Mouse (Mus musculus): ENCODE results near the gene Map3k12. TPM values are rescaled to one million over a fixed set of nuclear protein-coding genes. Genes with fewer than 3 reads are reported as not detected.
A peak's percentile ranks its signal among the peaks of the same experiment; 100 is the strongest.

The Map3k12 gene
- polyA plus RNA-seq, 1 experiment from 2014 or later, result 3.1 TPM

DNA sequence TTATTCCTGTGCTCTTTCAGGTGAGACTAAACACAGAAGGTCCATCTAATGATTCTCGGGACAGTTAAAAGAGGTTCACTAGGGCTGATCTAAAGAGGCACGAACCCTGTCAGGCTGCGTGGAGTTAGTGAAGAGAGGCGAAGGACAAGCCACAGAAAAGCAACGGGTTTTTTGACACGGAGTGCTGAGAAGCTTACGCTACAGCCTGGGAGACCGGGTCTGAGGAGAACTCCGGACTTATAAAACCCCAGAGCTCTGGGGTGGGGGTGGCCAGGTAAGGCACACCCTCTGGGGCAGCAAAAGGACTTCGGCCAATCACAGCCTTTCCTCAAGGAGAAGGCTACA, 739 bp upstream of the Map3k12 start:
- H3K27ac ChIP-seq (ENCODE audit: low read depth, low read length), result peak overlapping the region; percentile 46; the same call in 1 of the 2 replicates
- WGBS, result under 1% methylated on average over 10 of the region's 10 CpGs
- H3K36me3 ChIP-seq (ENCODE audit: control insufficient read depth, insufficient read depth), result peaks cover 10% of the 10 kb centered on the region
- H3K4me2 ChIP-seq (replicated peaks; ENCODE audit: low read depth), result peak overlapping the region; percentile 79
- no peak for ATAC-seq
- H3K9ac ChIP-seq (ENCODE audit: low read depth, low read length), result peak overlapping the region; percentile 5; the same call in 1 of the 2 replicates
- H3K9me3 ChIP-seq (ENCODE audit: control insufficient read depth), result no peaks in the 10 kb centered on the region
- no peak for TF ChIP-seq CTCF (IDR thresholded peaks at IDR 0.05; ENCODE audit: low read depth)
- H3K4me1 ChIP-seq (replicated peaks; ENCODE audit: control insufficient read depth, insufficient read depth, low read length), result no peaks in the 10 kb centered on the region
- H3K4me3 ChIP-seq (ENCODE audit: low read depth, low read length), result peak overlapping the region; percentile 65
- no peaks in the 10 kb centered on the region for H3K27me3 ChIP-seq (replicated peaks; ENCODE audit: control insufficient read depth, insufficient read depth, low read length)

DNA sequence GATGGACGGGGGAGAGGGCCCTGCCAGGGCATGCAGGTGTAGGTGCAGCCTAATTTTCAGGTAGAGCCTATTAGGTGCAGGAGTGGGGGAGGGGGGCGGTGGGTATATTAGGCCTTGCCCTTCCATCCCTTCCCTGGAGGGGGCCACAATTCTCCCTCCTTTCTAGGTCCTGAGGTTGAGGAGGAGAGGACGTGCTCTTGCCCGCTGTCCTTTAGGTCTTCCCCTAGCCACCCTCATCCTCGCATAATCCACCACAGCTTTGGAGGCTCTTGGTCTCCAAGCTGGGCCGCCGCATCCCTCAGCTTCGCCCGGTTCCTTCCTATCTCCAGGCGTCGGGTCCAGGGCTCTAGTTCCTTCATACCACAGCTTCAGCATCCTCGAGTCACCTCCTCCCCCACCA, 571 bp downstream of the Map3k12 start:
- Histone ChIP-seq H3K4me2 (replicated peaks; ENCODE audit: low read depth) (peak overlapping the region; percentile 79), H3K36me3 (ENCODE audit: control insufficient read depth, insufficient read depth) (no peaks in the 10 kb centered on the region; the same call in 1 of the 2 replicates), H3K4me1 (replicated peaks; ENCODE audit: control insufficient read depth, insufficient read depth, low read length) (no peaks in the 10 kb centered on the region), H3K27me3 (replicated peaks; ENCODE audit: control insufficient read depth, insufficient read depth, low read length) (no peaks in the 10 kb centered on the region), H3K4me3 (ENCODE audit: low read depth, low read length) (peak overlapping the region; percentile 65), H3K27ac (ENCODE audit: low read depth, low read length) (peak overlapping the region; percentile 46; the same call in 1 of the 2 replicates), H3K9ac (ENCODE audit: low read depth, low read length) (peak overlapping the region; percentile 53), H3K9me3 (ENCODE audit: control insufficient read depth) (no peaks in the 10 kb centered on the region)
- ATAC-seq, result no peak
- WGBS, result 3% methylated on average over 12 of the region's 12 CpGs
- no peak for TF ChIP-seq CTCF (IDR thresholded peaks at IDR 0.05; ENCODE audit: low read depth)

DNA sequence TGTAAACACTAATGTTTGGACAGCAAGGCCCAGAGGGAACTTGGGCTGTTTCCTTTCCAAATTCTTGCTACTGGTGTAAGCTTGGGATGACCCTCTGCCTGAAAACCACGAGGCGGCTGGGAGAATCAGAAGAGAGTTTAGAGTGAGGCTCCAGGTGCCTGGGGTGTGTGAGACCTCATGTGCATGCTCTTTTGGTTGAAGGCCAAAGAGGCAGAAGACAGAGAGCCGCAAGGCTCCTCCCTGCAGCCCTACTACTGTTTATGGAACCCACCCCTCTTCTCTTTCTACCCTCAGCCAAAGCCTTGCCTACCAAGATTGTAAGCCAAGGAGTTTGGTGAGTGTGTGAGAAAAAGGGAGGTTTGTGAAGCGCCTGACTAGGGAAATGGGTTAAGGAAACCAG, 1.1 kb downstream of the Map3k12 start:
- Histone ChIP-seq H3K27ac (ENCODE audit: low read depth, low read length) (no peak overlapping the region), H3K4me3 (ENCODE audit: low read depth, low read length) (peak overlapping the region; percentile 65; the same call in 1 of the 2 replicates), H3K9ac (ENCODE audit: low read depth, low read length) (no peak overlapping the region), H3K27me3 (replicated peaks; ENCODE audit: control insufficient read depth, insufficient read depth, low read length) (no peaks in the 10 kb centered on the region), H3K4me1 (replicated peaks; ENCODE audit: control insufficient read depth, insufficient read depth, low read length) (no peaks in the 10 kb centered on the region), H3K9me3 (ENCODE audit: control insufficient read depth) (no peaks in the 10 kb centered on the region), H3K4me2 (replicated peaks; ENCODE audit: low read depth) (peak overlapping the region; percentile 79), H3K36me3 (ENCODE audit: control insufficient read depth, insufficient read depth) (no peaks in the 10 kb centered on the region; the same call in 1 of the 2 replicates)
- TF ChIP-seq CTCF (IDR thresholded peaks at IDR 0.05; ENCODE audit: low read depth), result no peak
- no peak for ATAC-seq
- 56% methylated on average over 4 of the region's 4 CpGs for WGBS

DNA sequence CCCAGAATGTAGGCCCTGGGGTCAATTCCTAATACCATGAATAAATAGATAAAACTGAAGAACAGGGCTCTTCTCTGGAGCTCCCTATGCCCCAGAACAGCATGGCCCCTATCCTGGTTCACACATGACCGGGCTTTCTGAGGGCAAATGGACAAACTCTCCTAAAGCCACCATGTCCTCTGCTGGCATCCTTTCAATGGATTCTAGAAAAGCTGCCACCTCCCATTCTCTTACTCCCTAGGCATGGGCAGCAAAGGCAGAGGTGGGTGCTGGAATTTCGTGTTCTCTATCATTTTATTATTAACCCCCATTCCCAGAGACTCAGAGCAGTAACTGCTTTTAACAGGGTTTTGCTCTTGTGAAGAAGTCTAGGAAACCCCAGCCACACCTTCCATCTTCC, 1.6 kb downstream of the Map3k12 start:
- WGBS, result 94% methylated on average over 2 of the region's 2 CpGs
- H3K4me3 ChIP-seq (ENCODE audit: low read depth, low read length), result no peak overlapping the region
- H3K27ac ChIP-seq (ENCODE audit: low read depth, low read length), result no peak overlapping the region
- no peaks in the 10 kb centered on the region for H3K36me3 ChIP-seq (ENCODE audit: control insufficient read depth, insufficient read depth)
- no peak overlapping the region for H3K9ac ChIP-seq (ENCODE audit: low read depth, low read length)
- TF ChIP-seq CTCF (IDR thresholded peaks at IDR 0.05; ENCODE audit: low read depth), result no peak
- H3K4me1 ChIP-seq (replicated peaks; ENCODE audit: control insufficient read depth, insufficient read depth, low read length), result no peaks in the 10 kb centered on the region
- H3K27me3 ChIP-seq (replicated peaks; ENCODE audit: control insufficient read depth, insufficient read depth, low read length), result no peaks in the 10 kb centered on the region
- ATAC-seq, result no peak
- H3K9me3 ChIP-seq (ENCODE audit: control insufficient read depth), result no peaks in the 10 kb centered on the region
- H3K4me2 ChIP-seq (replicated peaks; ENCODE audit: low read depth), result no peak overlapping the region

DNA sequence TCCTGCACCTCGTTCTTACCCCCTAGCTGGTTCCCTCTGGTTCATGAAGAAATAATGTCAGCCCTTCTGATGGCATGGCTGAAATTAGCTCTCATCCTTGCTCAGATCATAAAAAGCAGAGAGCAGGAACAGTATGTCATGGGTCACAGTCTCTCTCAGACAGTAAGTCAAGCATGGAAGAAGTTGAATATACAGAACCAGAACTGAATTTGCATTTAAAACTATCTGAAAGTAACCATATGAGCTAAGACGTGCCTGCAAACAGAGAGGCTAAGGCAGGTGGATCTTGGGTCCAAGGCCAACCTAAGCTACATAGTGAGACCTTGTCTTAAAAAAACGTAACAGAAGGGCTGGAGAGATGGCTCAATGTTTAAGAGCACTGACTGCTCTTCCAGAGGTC, 3.9 kb downstream of the Map3k12 start:
- H3K4me2 ChIP-seq (replicated peaks; ENCODE audit: low read depth), result no peak overlapping the region
- TF ChIP-seq CTCF (IDR thresholded peaks at IDR 0.05; ENCODE audit: low read depth), result no peak
- ATAC-seq, result no peak
- H3K4me1 ChIP-seq (replicated peaks; ENCODE audit: control insufficient read depth, insufficient read depth, low read length), result no peaks in the 10 kb centered on the region
- WGBS, result 76% methylated on average over 3 of the region's 3 CpGs
- H3K9ac ChIP-seq (ENCODE audit: low read depth, low read length), result no peak overlapping the region
- H3K27ac ChIP-seq (ENCODE audit: low read depth, low read length), result no peak overlapping the region
- no peaks in the 10 kb centered on the region for H3K27me3 ChIP-seq (replicated peaks; ENCODE audit: control insufficient read depth, insufficient read depth, low read length)
- no peaks in the 10 kb centered on the region for H3K9me3 ChIP-seq (ENCODE audit: control insufficient read depth)
- no peak overlapping the region for H3K4me3 ChIP-seq (ENCODE audit: low read depth, low read length)
- H3K36me3 ChIP-seq (ENCODE audit: control insufficient read depth, insufficient read depth), result no peaks in the 10 kb centered on the region

DNA sequence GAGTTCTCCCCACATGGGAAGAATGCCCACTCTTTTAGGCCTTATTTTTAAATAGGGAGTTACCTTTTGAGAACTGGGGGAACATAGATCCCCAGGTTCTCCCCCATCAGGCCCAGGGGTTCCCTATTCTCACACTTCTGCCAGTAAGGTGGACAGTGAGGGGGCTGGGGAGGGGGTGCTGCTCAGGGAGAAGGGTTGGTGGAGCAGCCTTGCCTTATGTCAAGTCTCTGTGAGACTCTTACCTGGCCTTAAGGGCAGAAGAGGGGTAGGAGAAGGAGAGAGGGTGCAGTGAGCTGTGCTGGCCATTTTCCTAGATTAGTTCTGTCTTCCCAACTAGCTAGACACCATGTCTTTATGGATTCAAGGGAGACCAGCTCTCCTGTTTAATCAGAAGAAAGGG, 4.4 kb downstream of the Map3k12 start:
- Histone ChIP-seq H3K27ac (ENCODE audit: low read depth, low read length) (no peak overlapping the region), H3K4me1 (replicated peaks; ENCODE audit: control insufficient read depth, insufficient read depth, low read length) (no peaks in the 10 kb centered on the region), H3K27me3 (replicated peaks; ENCODE audit: control insufficient read depth, insufficient read depth, low read length) (no peaks in the 10 kb centered on the region), H3K4me3 (ENCODE audit: low read depth, low read length) (no peak overlapping the region), H3K9me3 (ENCODE audit: control insufficient read depth) (no peaks in the 10 kb centered on the region), H3K4me2 (replicated peaks; ENCODE audit: low read depth) (no peak overlapping the region), H3K9ac (ENCODE audit: low read depth, low read length) (no peak overlapping the region), H3K36me3 (ENCODE audit: control insufficient read depth, insufficient read depth) (no peaks in the 10 kb centered on the region)
- no peak for ATAC-seq
- no peak for TF ChIP-seq CTCF (IDR thresholded peaks at IDR 0.05; ENCODE audit: low read depth)

DNA sequence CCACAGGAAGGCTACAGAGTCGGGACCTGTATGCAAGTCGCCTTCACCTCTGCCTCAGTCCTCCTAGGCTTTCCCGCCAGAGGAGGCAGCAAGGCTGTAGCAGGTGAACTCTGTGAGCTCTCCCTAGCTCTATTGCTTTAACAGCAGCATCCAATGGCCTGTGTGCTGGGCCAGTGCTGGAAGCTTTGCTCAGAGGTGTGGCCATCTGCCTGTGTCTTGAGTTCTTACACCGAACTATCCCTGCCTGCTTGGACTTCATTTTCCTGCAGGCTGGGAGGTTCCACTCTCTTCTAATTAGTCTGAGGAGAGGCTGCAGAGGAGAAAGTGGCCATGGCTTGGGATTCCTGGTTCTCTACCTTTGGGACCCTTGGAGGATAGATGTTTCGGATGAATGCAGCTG, 4.9 kb downstream of the Map3k12 start:
- no peak for TF ChIP-seq CTCF (IDR thresholded peaks at IDR 0.05; ENCODE audit: low read depth)
- 57% methylated on average over 5 of the region's 5 CpGs for WGBS
- Histone ChIP-seq H3K4me1 (replicated peaks; ENCODE audit: control insufficient read depth, insufficient read depth, low read length) (no peaks in the 10 kb centered on the region), H3K9ac (ENCODE audit: low read depth, low read length) (no peak overlapping the region), H3K4me2 (replicated peaks; ENCODE audit: low read depth) (no peak overlapping the region), H3K9me3 (ENCODE audit: control insufficient read depth) (no peaks in the 10 kb centered on the region), H3K27me3 (replicated peaks; ENCODE audit: control insufficient read depth, insufficient read depth, low read length) (no peaks in the 10 kb centered on the region), H3K27ac (ENCODE audit: low read depth, low read length) (no peak overlapping the region), H3K4me3 (ENCODE audit: low read depth, low read length) (no peak overlapping the region), H3K36me3 (ENCODE audit: control insufficient read depth, insufficient read depth) (no peaks in the 10 kb centered on the region)
- no peak for ATAC-seq

Data from intestine, postnatal 0 days (tissue).